Mouse (Mus musculus): ENCODE data around the gene Hinfp.
"Not testable (repeated sequence)": the region's sequence is repeated elsewhere in the genome, so short reads cannot be mapped to it uniquely, and the experiment has no call there.

Hinfp gene

GRCm38 (mm10) chr9:44305466-44306079, at the start of gene Hinfp:
Hinfp (minus strand) TSS chr9:44305671.
- DNase-seq = peak; percentile 99

- DNase-seq = no peak
Observed at GRCm38 (mm10) chr9:44353142-44353541, 47.7 kb upstream of the Hinfp start.

- DNase-seq = no peak
Observed at GRCm38 (mm10) chr9:44352337-44352736, 46.9 kb upstream of the Hinfp start.

- no peak for DNase-seq
Observed at GRCm38 (mm10) chr9:44351396-44351795, 45.9 kb upstream of the Hinfp start.

GRCm38 (mm10) chr9:44348546-44348945, 43.1 kb upstream of the Hinfp start:
- DNase-seq = no peak

GRCm38 (mm10) chr9:44347621-44348020, 42.1 kb upstream of the Hinfp start:
- DNase-seq = no peak

- no peak for DNase-seq
Observed at GRCm38 (mm10) chr9:44347166-44347565, 41.7 kb upstream of the Hinfp start.

GRCm38 (mm10) chr9:44345570-44346433, 40.3 kb upstream of the Hinfp start:
- no peak for DNase-seq

- peak; percentile 97 for DNase-seq
Observed at GRCm38 (mm10) chr9:44343781-44344421, 38.4 kb upstream of the Hinfp start, which contains the start of gene Hmbs. Hmbs (minus strand) TSS chr9:44344228.

GRCm38 (mm10) chr9:44343290-44343689, 37.8 kb upstream of the Hinfp start:
- no peak for DNase-seq

- no peak for DNase-seq
Observed at GRCm38 (mm10) chr9:44342605-44343004, 37.1 kb upstream of the Hinfp start.

GRCm38 (mm10) chr9:44342173-44342572, 36.7 kb upstream of the Hinfp start:
- no peak for DNase-seq

- no peak for DNase-seq
Observed at GRCm38 (mm10) chr9:44341487-44341886, 36.0 kb upstream of the Hinfp start.

GRCm38 (mm10) chr9:44338574-44338973, 33.1 kb upstream of the Hinfp start:
- DNase-seq = no peak

GRCm38 (mm10) chr9:44337436-44338169, 32.1 kb upstream of the Hinfp start:
- no peak for DNase-seq

GRCm38 (mm10) chr9:44336964-44337363, 31.5 kb upstream of the Hinfp start:
- no peak for DNase-seq

GRCm38 (mm10) chr9:44336513-44336912, 31.0 kb upstream of the Hinfp start:
- not testable (repeated sequence) for DNase-seq

GRCm38 (mm10) chr9:44336093-44336406, 30.6 kb upstream of the Hinfp start:
- no peak for DNase-seq

GRCm38 (mm10) chr9:44335331-44336092, 30.0 kb upstream of the Hinfp start:
- no peak for DNase-seq

- DNase-seq = peak; percentile 99
Observed at GRCm38 (mm10) chr9:44334396-44335330, 29.2 kb upstream of the Hinfp start, which contains the start of gene H2afx. H2afx (plus strand) TSS chr9:44334694.
